Mouse (Mus musculus): ENCODE measurements around the gene Rbfox3.

DNA sequence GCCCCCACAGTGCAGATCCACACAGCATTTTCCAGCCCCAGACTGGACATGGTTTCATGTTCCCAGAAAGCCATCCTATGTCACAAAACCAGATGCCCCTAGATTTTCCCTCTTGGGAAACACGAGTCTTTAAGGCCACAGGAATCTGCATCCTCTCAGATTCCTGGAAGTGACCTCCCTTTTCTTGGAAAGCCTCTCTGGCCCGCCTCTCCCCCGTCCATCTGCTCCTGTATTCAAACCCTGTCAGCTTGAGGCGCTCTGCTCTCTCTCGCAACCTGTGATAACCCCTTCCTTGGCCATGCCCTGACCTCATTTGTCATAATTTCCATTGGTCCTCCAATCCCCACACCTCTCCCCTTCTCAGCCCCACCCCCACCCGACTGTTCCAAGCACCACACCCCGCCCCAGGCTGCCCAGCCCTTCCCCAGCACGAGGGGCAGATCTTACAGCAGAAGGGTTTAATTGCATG is 183.3 kb downstream of the Rbfox3 start:
- TF ChIP-seq CTCF (IDR thresholded peaks at IDR 0.05; ENCODE audit: low read depth, low read length) (no peak), POLR2A (IDR thresholded peaks at IDR 0.05; ENCODE audit: borderline replicate concordance, low read depth, low read length) (no peak)

Data from bone marrow macrophage, adult 2 months (primary cell).